Mouse (Mus musculus) spleen, adult 2 months (tissue): ENCODE results near the gene Txndc9.

Experiments
- CTCF ChIP-seq: fragments of 200-500 bp; IDR thresholded peaks from 2 replicates; pipeline ENCODE4 v1.5.1; 2011; ENCODE audit warnings: mild to moderate bottlenecking, inconsistent platforms; ENCODE audit not compliant: insufficient read depth, insufficient read length, insufficient replicate concordance; ENCODE audit errors: extremely low read depth
- POLR2A ChIP-seq: fragments of 200-500 bp; IDR thresholded peaks from 2 replicates; pipeline ENCODE4 v1.6.1; 2011; ENCODE audit warnings: low read depth, low read length, inconsistent platforms

DNA sequence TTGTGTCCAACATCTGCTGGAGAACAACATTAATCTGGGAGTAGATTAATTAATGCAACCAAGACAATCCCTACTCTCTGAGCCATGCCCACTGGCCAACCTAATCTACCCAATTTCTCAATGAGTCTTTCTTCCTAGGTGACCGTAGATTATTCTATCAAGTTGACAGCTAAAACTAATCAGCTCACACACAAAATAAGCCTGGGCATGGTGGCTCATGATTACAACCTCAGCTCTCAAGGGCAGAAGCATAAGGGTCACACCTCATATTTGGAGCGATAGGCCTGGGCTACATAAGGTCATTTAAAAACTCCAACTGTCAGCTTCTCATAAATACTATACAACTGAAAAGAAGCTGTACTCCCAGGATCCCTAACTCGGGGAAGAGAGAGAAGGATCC, 1.5 kb downstream of the Txndc9 start:
- TF ChIP-seq POLR2A (no peak), CTCF (no peak)
